Mouse (Mus musculus) T-helper 17 cell (primary cell): ENCODE measurements around the gene Ccl22.

Experiments used
- in situ Hi-C, 2 experiments: fragments of 300-600 bp; cut with MboI, MseI; formaldehyde crosslinking; loops; 1 replicate in 1 of 2; 2 replicates in 1 of 2; pipeline ENCODE4 v1.15.1; 2025; ENCODE audit warnings: high pct_unique_total_duplicates in 2 of 2

The Ccl22 gene

GRCm38 (mm10) chr8:94733821-94734465 is 11.4 kb upstream of the Ccl22 start:
- in situ Hi-C loops, result no loop called here

GRCm38 (mm10) chr8:94734735-94735350 is 10.5 kb upstream of the Ccl22 start:
- in situ Hi-C loops, result no loop called here

GRCm38 (mm10) chr8:94735426-94736094 is 9.8 kb upstream of the Ccl22 start:
- in situ Hi-C loops, result no loop called here

GRCm38 (mm10) chr8:94739829-94740228 is 5.6 kb upstream of the Ccl22 start:
- in situ Hi-C loops, result no loop called here

GRCm38 (mm10) chr8:94740591-94740990 is 4.8 kb upstream of the Ccl22 start:
- in situ Hi-C loops, result no loop called here

- in situ Hi-C loops, result no loop called here
Measured at GRCm38 (mm10) chr8:94741726-94742125, 3.7 kb upstream of the Ccl22 start.

- in situ Hi-C loops, result no loop called here
Measured at GRCm38 (mm10) chr8:94744484-94744883, 906 bp upstream of the Ccl22 start.

GRCm38 (mm10) chr8:94744972-94745371 is 418 bp upstream of the Ccl22 start:
- in situ Hi-C loops, result no loop called here

GRCm38 (mm10) chr8:94746832-94747231 is 1.4 kb downstream of the Ccl22 start:
- in situ Hi-C loops, result no loop called here

- in situ Hi-C loops, result no loop called here
Measured at GRCm38 (mm10) chr8:94748363-94748762, 3.0 kb downstream of the Ccl22 start.

- in situ Hi-C loops, result no loop called here
Measured at GRCm38 (mm10) chr8:94749942-94750341, 4.6 kb downstream of the Ccl22 start.

- in situ Hi-C loops, result no loop called here
Measured at GRCm38 (mm10) chr8:94751023-94751849, 5.8 kb downstream of the Ccl22 start.

- in situ Hi-C loops, result no loop called here
Measured at GRCm38 (mm10) chr8:94754006-94754405, 8.6 kb downstream of the Ccl22 start.

GRCm38 (mm10) chr8:94754486-94754885 is 9.1 kb downstream of the Ccl22 start:
- in situ Hi-C loops, result no loop called here

- in situ Hi-C loops, result no loop called here
Measured at GRCm38 (mm10) chr8:94767035-94767434, 21.6 kb downstream of the Ccl22 start.

- in situ Hi-C loops, result no loop called here
Measured at GRCm38 (mm10) chr8:94770945-94771344, 25.6 kb downstream of the Ccl22 start.

- in situ Hi-C loops, result no loop called here
Measured at GRCm38 (mm10) chr8:94771941-94772670, 26.7 kb downstream of the Ccl22 start, which contains the start of gene Cx3cl1. Gene Cx3cl1, plus strand, starts transcription at chr8:94772009.

GRCm38 (mm10) chr8:94773048-94773447 is 27.7 kb downstream of the Ccl22 start:
- in situ Hi-C loops, result no loop called here

GRCm38 (mm10) chr8:94773700-94774171 is 28.3 kb downstream of the Ccl22 start:
- in situ Hi-C loops, result no loop called here

GRCm38 (mm10) chr8:94774601-94775000 is 29.2 kb downstream of the Ccl22 start:
- in situ Hi-C loops, result no loop called here

GRCm38 (mm10) chr8:94776346-94776745 is 31.0 kb downstream of the Ccl22 start:
- in situ Hi-C loops, result no loop called here
